Mouse (Mus musculus): ENCODE results near the gene Wdr60. TPM values are rescaled to one million over a fixed set of nuclear protein-coding genes. Genes with fewer than 3 reads are reported as not detected.

Gene Wdr60
- polyA plus RNA-seq, 1 experiment, result 4.5 TPM

- Histone ChIP-seq H3K27me3 (ENCODE audit: control insufficient read depth, insufficient read depth, insufficient read length) (no peaks in the 10 kb centered on the region), H3K4me3 (peak overlapping the region; percentile 93), H3ac (ENCODE audit: control insufficient read depth, insufficient read length) (peak overlapping the region; percentile 61), H3K79me2 (ENCODE audit: control insufficient read depth, insufficient read depth) (peaks cover 53% of the 10 kb centered on the region), H3K4me2 (ENCODE audit: low read depth) (peak overlapping the region; percentile 72), H3K36me3 (ENCODE audit: control insufficient read depth, insufficient read depth) (peaks cover under 1% of the 10 kb centered on the region)
- peak in 1 of 3 experiments; percentile 36 for TF ChIP-seq MYOD1 (IDR thresholded peaks at IDR 0.05; ENCODE audit: control insufficient read depth in 1 of 3, insufficient read length in 2 of 3, low read depth in 2 of 3)
- peak; percentile 8 for TF ChIP-seq POLR2AphosphoS2 (IDR thresholded peaks at IDR 0.05; ENCODE audit: insufficient read length, low read depth)
- TF ChIP-seq CEBPB (IDR thresholded peaks at IDR 0.05; ENCODE audit: insufficient read depth, poor library complexity, severe bottlenecking), result no peak
- peak in 1 of 3 experiments; percentile 11 for TF ChIP-seq MYOG (IDR thresholded peaks at IDR 0.05; ENCODE audit: control insufficient read depth in 1 of 3, insufficient read depth in 1 of 3, insufficient read length in 2 of 3, low read depth in 2 of 3)
- no peak for TF ChIP-seq TCF12 (IDR thresholded peaks at IDR 0.05; ENCODE audit: insufficient read depth, poor library complexity, severe bottlenecking)
Observed at GRCm38 (mm10) chr12:116281427-116282281, 18.8 kb upstream of the Wdr60 start.

DNA sequence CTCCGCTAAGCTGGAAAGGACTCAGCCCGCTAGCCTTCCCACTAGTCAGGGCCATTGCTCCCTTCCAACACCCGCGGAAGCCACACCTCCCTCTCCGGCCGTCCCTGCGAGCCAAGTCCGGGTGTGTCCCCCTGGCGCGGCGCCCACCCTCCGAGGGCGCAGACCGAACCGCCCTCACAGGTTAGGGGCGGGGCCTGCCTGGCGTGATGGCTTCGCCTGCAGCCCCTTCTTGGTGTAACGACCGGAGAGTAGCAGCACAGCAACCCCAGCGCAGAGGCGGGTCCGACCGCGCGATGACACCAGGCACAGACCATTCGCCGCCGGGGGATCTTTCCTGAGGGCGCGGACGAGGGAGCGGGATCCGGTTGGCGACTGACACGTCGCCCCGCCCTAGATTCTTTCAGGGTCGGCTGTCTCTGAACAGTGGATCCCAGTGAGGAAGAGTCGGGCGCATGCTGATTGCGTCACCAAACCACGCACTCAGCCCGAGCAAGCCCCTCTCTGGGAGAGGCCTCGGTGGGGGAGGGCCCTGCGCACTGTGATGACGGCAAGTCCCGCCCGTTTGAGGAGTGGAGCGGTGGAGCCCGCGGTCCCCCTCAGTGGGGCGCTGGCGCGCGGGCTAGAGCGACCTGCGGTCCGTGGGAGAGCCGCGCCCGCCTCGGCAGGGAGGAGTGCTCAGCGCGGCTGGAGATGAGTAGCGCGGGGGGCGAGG, 18.0 kb upstream of the Wdr60 start, which contains the start of gene Esyt2:
Esyt2 (plus strand) TSS at position 544 of the 712 bp plus-strand sequence.
- peak within 1 kb of the TSS; percentile 61 for H3ac ChIP-seq (ENCODE audit: control insufficient read depth, insufficient read length)
- no peaks in the 10 kb centered on the region for H3K27me3 ChIP-seq (ENCODE audit: control insufficient read depth, insufficient read depth, insufficient read length)
- H3K79me2 ChIP-seq (ENCODE audit: control insufficient read depth, insufficient read depth), result peaks cover 45% of the 10 kb centered on the region
- H3K36me3 ChIP-seq (ENCODE audit: control insufficient read depth, insufficient read depth), result no peaks in the 10 kb centered on the region
- H3K4me3 ChIP-seq, result peak within 1 kb of the TSS; percentile 93
- H3K4me2 ChIP-seq (ENCODE audit: low read depth), result peak within 1 kb of the TSS; percentile 82
- TF ChIP-seq MYOG (IDR thresholded peaks at IDR 0.05; ENCODE audit: control insufficient read depth in 1 of 3, insufficient read depth in 1 of 3, insufficient read length in 2 of 3, low read depth in 2 of 3), result peak in 1 of 3 experiments; percentile 36
- TF ChIP-seq POLR2A (IDR thresholded peaks at IDR 0.05; ENCODE audit: insufficient read length, low read depth), result peak; percentile 85
- peak in 1 of 3 experiments; percentile 19 for TF ChIP-seq MYOD1 (IDR thresholded peaks at IDR 0.05; ENCODE audit: control insufficient read depth in 1 of 3, insufficient read length in 2 of 3, low read depth in 2 of 3)
- no peak for TF ChIP-seq USF1 (IDR thresholded peaks at IDR 0.05; ENCODE audit: low read depth)
- TF ChIP-seq E2F4 (IDR thresholded peaks at IDR 0.05; ENCODE audit: insufficient read depth), result peak; percentile 34
- TF ChIP-seq REST (IDR thresholded peaks at IDR 0.05; ENCODE audit: insufficient read depth, insufficient read length), result no peak
- TF ChIP-seq CEBPB (IDR thresholded peaks at IDR 0.05; ENCODE audit: insufficient read depth, poor library complexity, severe bottlenecking), result peak; percentile 70
- TF ChIP-seq TCF3 (IDR thresholded peaks at IDR 0.05; ENCODE audit: insufficient read length, low read depth), result no peak
- TF ChIP-seq SRF (IDR thresholded peaks at IDR 0.05; ENCODE audit: control insufficient read depth, insufficient read length, low read depth), result peak; percentile 76
- no peak for TF ChIP-seq MAX (IDR thresholded peaks at IDR 0.05; ENCODE audit: low read depth)
- TF ChIP-seq TCF12 (IDR thresholded peaks at IDR 0.05; ENCODE audit: insufficient read depth, poor library complexity, severe bottlenecking), result no peak
- TF ChIP-seq POLR2AphosphoS2 (IDR thresholded peaks at IDR 0.05; ENCODE audit: insufficient read length, low read depth), result peak; percentile 86

GRCm38 (mm10) chr12:116280149-116280652, 17.4 kb upstream of the Wdr60 start:
- H3K4me3 ChIP-seq, result peak overlapping the region; percentile 93
- no peaks in the 10 kb centered on the region for H3K36me3 ChIP-seq (ENCODE audit: control insufficient read depth, insufficient read depth)
- TF ChIP-seq TCF3 (IDR thresholded peaks at IDR 0.05; ENCODE audit: insufficient read length, low read depth) (no peak), MYOD1 (IDR thresholded peaks at IDR 0.05; ENCODE audit: control insufficient read depth in 1 of 3, insufficient read length in 2 of 3, low read depth in 2 of 3) (no peak), CEBPB (IDR thresholded peaks at IDR 0.05; ENCODE audit: insufficient read depth, poor library complexity, severe bottlenecking) (no peak), MAX (IDR thresholded peaks at IDR 0.05; ENCODE audit: low read depth) (no peak), REST (IDR thresholded peaks at IDR 0.05; ENCODE audit: insufficient read depth, insufficient read length) (no peak), USF1 (IDR thresholded peaks at IDR 0.05; ENCODE audit: low read depth) (no peak), MYOG (IDR thresholded peaks at IDR 0.05; ENCODE audit: control insufficient read depth in 1 of 3, insufficient read depth in 1 of 3, insufficient read length in 2 of 3, low read depth in 2 of 3) (no peak), SRF (IDR thresholded peaks at IDR 0.05; ENCODE audit: control insufficient read depth, insufficient read length, low read depth) (no peak), E2F4 (IDR thresholded peaks at IDR 0.05; ENCODE audit: insufficient read depth) (no peak), POLR2A (IDR thresholded peaks at IDR 0.05; ENCODE audit: insufficient read length, low read depth) (no peak), TCF12 (IDR thresholded peaks at IDR 0.05; ENCODE audit: insufficient read depth, poor library complexity, severe bottlenecking) (no peak), POLR2AphosphoS2 (IDR thresholded peaks at IDR 0.05; ENCODE audit: insufficient read length, low read depth) (no peak)
- peaks cover 39% of the 10 kb centered on the region for H3K79me2 ChIP-seq (ENCODE audit: control insufficient read depth, insufficient read depth)
- peak overlapping the region; percentile 82 for H3K4me2 ChIP-seq (ENCODE audit: low read depth)
- peak overlapping the region; percentile 61 for H3ac ChIP-seq (ENCODE audit: control insufficient read depth, insufficient read length)
- H3K27me3 ChIP-seq (ENCODE audit: control insufficient read depth, insufficient read depth, insufficient read length), result no peaks in the 10 kb centered on the region

DNA sequence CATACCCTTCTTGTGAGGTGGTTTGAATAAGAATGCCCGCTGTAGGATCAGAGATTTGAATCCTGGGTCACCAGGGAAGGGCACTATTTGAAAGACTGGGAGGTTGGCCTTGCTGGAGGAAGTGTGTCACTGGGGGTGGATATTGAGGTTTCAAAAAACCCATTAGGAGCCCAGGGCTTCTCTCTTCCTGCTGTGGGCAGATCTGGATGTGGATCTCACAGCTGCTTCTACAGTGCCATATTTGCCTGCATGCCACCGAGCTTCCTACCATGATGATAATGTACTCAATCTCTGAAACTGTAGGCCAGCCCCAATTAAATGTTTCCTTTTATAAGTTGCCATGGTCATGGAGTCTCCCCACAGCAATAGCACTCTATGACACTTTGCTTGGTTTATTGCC, 16.4 kb upstream of the Wdr60 start:
- no peaks in the 10 kb centered on the region for H3K36me3 ChIP-seq (ENCODE audit: control insufficient read depth, insufficient read depth)
- peak overlapping the region; percentile 82 for H3K4me2 ChIP-seq (ENCODE audit: low read depth)
- H3K79me2 ChIP-seq (ENCODE audit: control insufficient read depth, insufficient read depth), result peaks cover 28% of the 10 kb centered on the region
- TF ChIP-seq TCF3 (IDR thresholded peaks at IDR 0.05; ENCODE audit: insufficient read length, low read depth) (no peak), MAX (IDR thresholded peaks at IDR 0.05; ENCODE audit: low read depth) (no peak), USF1 (IDR thresholded peaks at IDR 0.05; ENCODE audit: low read depth) (no peak), REST (IDR thresholded peaks at IDR 0.05; ENCODE audit: insufficient read depth, insufficient read length) (no peak), TCF12 (IDR thresholded peaks at IDR 0.05; ENCODE audit: insufficient read depth, poor library complexity, severe bottlenecking) (no peak), SRF (IDR thresholded peaks at IDR 0.05; ENCODE audit: control insufficient read depth, insufficient read length, low read depth) (no peak), CEBPB (IDR thresholded peaks at IDR 0.05; ENCODE audit: insufficient read depth, poor library complexity, severe bottlenecking) (no peak), MYOD1 (IDR thresholded peaks at IDR 0.05; ENCODE audit: control insufficient read depth in 1 of 3, insufficient read length in 2 of 3, low read depth in 2 of 3) (no peak), POLR2AphosphoS2 (IDR thresholded peaks at IDR 0.05; ENCODE audit: insufficient read length, low read depth) (no peak), E2F4 (IDR thresholded peaks at IDR 0.05; ENCODE audit: insufficient read depth) (no peak), POLR2A (IDR thresholded peaks at IDR 0.05; ENCODE audit: insufficient read length, low read depth) (no peak), MYOG (IDR thresholded peaks at IDR 0.05; ENCODE audit: control insufficient read depth in 1 of 3, insufficient read depth in 1 of 3, insufficient read length in 2 of 3, low read depth in 2 of 3) (no peak)
- no peak overlapping the region for H3ac ChIP-seq (ENCODE audit: control insufficient read depth, insufficient read length)
- no peaks in the 10 kb centered on the region for H3K27me3 ChIP-seq (ENCODE audit: control insufficient read depth, insufficient read depth, insufficient read length)
- H3K4me3 ChIP-seq, result no peak overlapping the region
